Mouse (Mus musculus): ENCODE results near the gene Cul7.

GRCm38 (mm10) chr17:46628791-46629684 is 21.1 kb upstream of the Cul7 start, which contains the start of gene Ptk7:
- TF ChIP-seq CTCF (conservative IDR thresholded peaks at IDR 0.05; ENCODE audit: low read length) (no peak), POU5F1 (IDR thresholded peaks at IDR 0.05; ENCODE audit: borderline replicate concordance, low read length) (no peak)
